25 mouse cellular contexts compared by ENCODE assay signal in the genomic region with DNA sequence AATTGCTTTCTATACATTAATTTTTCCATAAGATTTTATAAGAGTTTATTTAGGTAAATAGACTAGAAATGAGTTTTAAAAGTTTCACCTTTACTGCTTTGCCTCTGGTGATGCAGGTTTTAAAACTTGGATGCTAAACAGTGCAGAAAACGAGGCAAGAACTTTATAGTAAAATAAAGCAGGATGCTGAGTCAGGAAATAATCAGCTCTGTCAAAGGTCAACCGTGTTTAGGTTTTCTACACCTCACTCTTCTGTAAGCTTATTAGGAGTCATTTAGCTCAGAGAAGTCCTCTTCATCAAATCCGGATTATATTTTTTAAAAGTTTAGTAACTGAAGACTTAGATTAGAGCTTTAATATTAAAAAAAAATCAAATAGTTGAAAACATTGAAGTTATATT.
"Had no signal": no experiment of that assay in that cellular context is flagged by ENCODE, and none has a peak within 500 bp of the region (broad histone marks: within the 10 kb centered on the region; RNA-seq: fewer than 3 reads in every experiment).

No protein-coding gene starts in this region.

- H3K9ac ChIP-seq: embryonic facial prominence, embryonic 12.5 days; embryonic facial prominence, embryonic 13.5 days; embryonic facial prominence, embryonic 15.5 days; forebrain, embryonic 12.5 days; forebrain, embryonic 13.5 days; forebrain, embryonic 15.5 days; forebrain, postnatal 0 days had no signal

- H3K9me3 ChIP-seq: embryonic facial prominence, embryonic 10.5 days; embryonic facial prominence, embryonic 12.5 days; embryonic facial prominence, embryonic 13.5 days; embryonic facial prominence, embryonic 15.5 days; forebrain, embryonic 10.5 days; forebrain, embryonic 12.5 days; forebrain, embryonic 13.5 days; forebrain, embryonic 15.5 days; heart, embryonic 10.5 days had no signal

- H3K27me3 ChIP-seq: embryonic facial prominence, embryonic 12.5 days; embryonic facial prominence, embryonic 13.5 days; embryonic facial prominence, embryonic 15.5 days; forebrain, embryonic 12.5 days; forebrain, embryonic 13.5 days; forebrain, embryonic 15.5 days had no signal

- H3K4me3 ChIP-seq: embryonic facial prominence, embryonic 10.5 days; embryonic facial prominence, embryonic 12.5 days; embryonic facial prominence, embryonic 13.5 days; embryonic facial prominence, embryonic 15.5 days; erythroblast, embryonic 14.5 days; forebrain, embryonic 10.5 days; forebrain, embryonic 12.5 days; forebrain, embryonic 13.5 days; forebrain, embryonic 15.5 days; gastrocnemius, adult 2 months; heart, adult 2 months; heart, embryonic 10.5 days had no signal

- H3K27ac ChIP-seq: embryonic facial prominence, embryonic 10.5 days; embryonic facial prominence, embryonic 12.5 days; embryonic facial prominence, embryonic 13.5 days; embryonic facial prominence, embryonic 15.5 days; forebrain, embryonic 10.5 days; forebrain, embryonic 12.5 days; forebrain, embryonic 13.5 days; forebrain, embryonic 15.5 days; gastrocnemius, adult 2 months; heart, adult 2 months; heart, embryonic 10.5 days had no signal

- H3K4me2 ChIP-seq: embryonic facial prominence, embryonic 12.5 days; embryonic facial prominence, embryonic 13.5 days; embryonic facial prominence, embryonic 15.5 days; forebrain, embryonic 12.5 days; forebrain, embryonic 13.5 days; forebrain, embryonic 15.5 days had no signal

- DNase-seq: cerebellum, adult 9-11 months; cerebellum, postnatal 10 days; cerebellum, postnatal 14 days; cerebellum, postnatal 25 days; cerebellum, postnatal 36 days; embryo, embryonic 11 days; forebrain, postnatal 0 days; gastrocnemius, adult 2 months; gastrocnemius, postnatal 10 days; gastrocnemius, postnatal 14 days; gastrocnemius, postnatal 25 days; gastrocnemius, postnatal 36 days; heart, adult 11 months; heart, adult 18-20 months; heart, adult 2 months had no signal
